Mouse (Mus musculus): Measurements from ENCODE around the gene 2700049A03Rik.

DNA sequence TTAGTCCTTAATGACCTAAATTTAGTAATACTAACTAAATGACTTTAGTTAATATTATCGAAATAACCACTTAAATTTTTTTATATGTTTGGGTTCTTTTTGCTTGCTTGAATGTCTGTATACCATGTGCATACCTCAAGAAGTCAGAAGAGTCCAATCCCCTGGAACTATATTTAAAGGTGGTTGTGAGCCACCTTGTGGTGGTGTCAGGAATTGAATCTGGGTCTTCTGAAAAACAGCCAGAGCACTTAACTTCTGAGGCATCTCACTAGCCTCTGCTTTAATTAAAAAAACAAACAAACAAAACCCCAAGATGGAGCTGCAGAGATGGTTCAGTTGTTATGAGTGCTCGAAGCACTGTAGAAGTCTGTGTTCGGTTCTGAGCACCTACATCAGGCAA, 11.0 kb downstream of the 2700049A03Rik start:
- no peak for TF ChIP-seq CTCF (IDR thresholded peaks at IDR 0.05; ENCODE audit: insufficient read depth, low read depth, low read length)
- TF ChIP-seq POLR2A (IDR thresholded peaks at IDR 0.05; ENCODE audit: insufficient read depth, low read depth, low read length) = no peak

Data from olfactory bulb, adult 2 months (tissue).